Mouse (Mus musculus) spleen, adult 2 months (tissue): ENCODE measurements around the gene Pdxk. TPM values are rescaled to one million over a fixed set of nuclear protein-coding genes. Genes with fewer than 3 reads are reported as not detected.

Source experiments
- DNase-seq, 2 experiments: peaks; one replicate each; pipeline versions ENCODE4 v3.0.0 to v3.0.0-alpha.2; 2012 to 2021; ENCODE audit warnings: low spot score in 2 of 2, low read depth in 1 of 2
- H3K27ac ChIP-seq: fragments of 200-500 bp; 2 replicates; pipeline ENCODE4 v1.5.1; 2012; ENCODE audit warnings: low read length, inconsistent platforms; ENCODE audit not compliant: insufficient read depth
- H3K27me3 ChIP-seq: fragments of 200-500 bp; 2 replicates; pipeline ENCODE4 v1.6.1; 2012; ENCODE audit warnings: mild to moderate bottlenecking, moderate library complexity, low read length, inconsistent platforms; ENCODE audit not compliant: control insufficient read depth, insufficient read depth
- H3K36me3 ChIP-seq: fragments of 200-500 bp; 2 replicates; pipeline ENCODE4 v1.6.1; 2012; ENCODE audit warnings: mild to moderate bottlenecking, low read length, inconsistent platforms; ENCODE audit not compliant: control insufficient read depth, insufficient read depth
- H3K4me1 ChIP-seq: fragments of 200-500 bp; 2 replicates; pipeline ENCODE4 v1.6.1; 2011; ENCODE audit warnings: inconsistent platforms; ENCODE audit not compliant: control insufficient read depth, insufficient read depth, insufficient read length
- H3K4me3 ChIP-seq: fragments of 200-500 bp; 2 replicates; pipeline ENCODE4 v1.5.1; 2011; ENCODE audit warnings: mild to moderate bottlenecking, inconsistent platforms; ENCODE audit not compliant: insufficient read depth, insufficient read length; ENCODE audit errors: extremely low read depth
- CTCF ChIP-seq: fragments of 200-500 bp; IDR thresholded peaks from 2 replicates; pipeline ENCODE4 v1.5.1; 2011; ENCODE audit warnings: mild to moderate bottlenecking, inconsistent platforms; ENCODE audit not compliant: insufficient read depth, insufficient read length, insufficient replicate concordance; ENCODE audit errors: extremely low read depth
- POLR2A ChIP-seq: fragments of 200-500 bp; IDR thresholded peaks from 2 replicates; pipeline ENCODE4 v1.6.1; 2011; ENCODE audit warnings: low read depth, low read length, inconsistent platforms
- WGBS: fragments of 180-500 bp; shearing (Covaris S2); methylation state at CpG from one replicate; pipeline ENCODE4 v1.1.7; 2018; 5-methylcytosine and 5-hydroxymethylcytosine counted together
- polyA plus RNA-seq: library from polyadenylated mRNA; depleted of rRNA; stranded (reverse); fragments of >200 nt; gene quantifications from 2 replicates; pipeline ENCODE4 v1.2.3, GENCODE M21; 2012

Gene Pdxk
- polyA plus RNA-seq, 1 experiment: 13.6 TPM

DNA sequence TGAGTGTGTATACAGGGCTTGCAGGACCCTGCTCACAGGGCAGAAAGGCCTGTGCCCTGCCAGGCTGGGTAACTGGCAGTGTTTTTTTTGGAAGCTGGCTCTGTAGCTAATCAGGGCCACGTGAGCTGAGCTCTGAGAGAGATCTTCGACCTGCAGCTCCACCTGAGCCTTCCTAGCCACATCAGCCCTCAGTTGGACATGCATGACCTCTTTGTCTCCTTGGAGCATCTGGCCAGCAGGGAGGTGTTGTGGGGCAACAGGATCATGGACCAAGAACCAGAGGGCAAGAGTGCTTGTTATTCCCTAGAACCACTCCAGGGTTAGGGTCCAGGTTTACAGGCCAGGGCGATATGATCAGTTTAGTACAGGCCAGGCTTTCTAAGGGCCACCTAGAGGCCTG, 17.4 kb downstream of the Pdxk start:
- WGBS: 89% methylated on average over 3 of the region's 3 CpGs
- DNase-seq: no peak
- Histone ChIP-seq H3K4me3 (no peak overlapping the region), H3K4me1 (no peaks in the 10 kb centered on the region), H3K27ac (no peak overlapping the region), H3K36me3 (peaks cover 12% of the 10 kb centered on the region), H3K27me3 (no peaks in the 10 kb centered on the region)
- TF ChIP-seq CTCF: no peak
- no peak for TF ChIP-seq POLR2A

GRCm38 (mm10) chr10:78446195-78446594, 18.6 kb downstream of the Pdxk start:
- Histone ChIP-seq H3K4me1 (no peaks in the 10 kb centered on the region), H3K27ac (no peak overlapping the region), H3K27me3 (no peaks in the 10 kb centered on the region), H3K4me3 (no peak overlapping the region), H3K36me3 (peaks cover 14% of the 10 kb centered on the region)
- 96% methylated on average over 3 of the region's 3 CpGs for WGBS
- no peak for DNase-seq
- TF ChIP-seq POLR2A (no peak), CTCF (no peak)

DNA sequence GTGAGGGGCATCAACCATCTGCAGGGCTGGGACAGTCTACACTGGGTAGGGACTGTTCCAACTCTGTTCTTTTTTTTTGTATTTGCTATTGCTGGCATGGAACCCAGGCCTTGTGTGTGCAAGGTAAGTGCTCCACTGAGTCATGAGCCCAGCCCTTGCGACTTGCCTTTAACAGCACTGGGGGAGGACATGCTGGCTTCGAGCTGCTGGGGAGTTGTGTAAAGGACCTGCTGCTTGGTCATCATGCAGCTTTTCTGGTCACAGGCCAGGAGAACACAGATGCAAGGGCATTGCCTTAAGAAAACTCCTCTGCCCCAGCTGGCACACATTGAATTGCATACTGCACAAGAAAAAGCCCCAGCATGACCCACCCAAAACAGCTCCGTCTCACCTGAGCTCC, 22.5 kb downstream of the Pdxk start:
- TF ChIP-seq CTCF: no peak
- TF ChIP-seq POLR2A: no peak
- Histone ChIP-seq H3K27me3 (no peaks in the 10 kb centered on the region), H3K36me3 (peaks cover 9% of the 10 kb centered on the region), H3K4me3 (no peak overlapping the region), H3K4me1 (no peaks in the 10 kb centered on the region), H3K27ac (no peak overlapping the region)
- DNase-seq: no peak
- WGBS: 97% methylated on average over 3 of the region's 3 CpGs

GRCm38 (mm10) chr10:78441606-78442005, 23.2 kb downstream of the Pdxk start:
- 91% methylated on average over 5 of the region's 5 CpGs for WGBS
- Histone ChIP-seq H3K4me3 (no peak overlapping the region), H3K27me3 (no peaks in the 10 kb centered on the region)

GRCm38 (mm10) chr10:78440812-78441211, 24.0 kb downstream of the Pdxk start:
- H3K36me3 ChIP-seq: peaks cover 6% of the 10 kb centered on the region; the same call in 1 of the 2 replicates
- no peaks in the 10 kb centered on the region for H3K27me3 ChIP-seq
- no peaks in the 10 kb centered on the region for H3K4me1 ChIP-seq
- WGBS: 81% methylated on average over 9 of the region's 9 CpGs
- H3K4me3 ChIP-seq: no peak overlapping the region
- no peak for DNase-seq
- H3K27ac ChIP-seq: no peak overlapping the region
- no peak for TF ChIP-seq POLR2A
- peak; percentile 67; the same call in 1 of the 2 replicates for TF ChIP-seq CTCF

More at GRCm38 (mm10) chr10:78441606-78442005, 23.2 kb downstream of the Pdxk start:
- TF ChIP-seq CTCF: no peak
- TF ChIP-seq POLR2A: no peak
- Histone ChIP-seq H3K27ac (no peak overlapping the region), H3K4me1 (no peaks in the 10 kb centered on the region), H3K36me3 (peaks cover 6% of the 10 kb centered on the region)
- DNase-seq: no peak

DNA sequence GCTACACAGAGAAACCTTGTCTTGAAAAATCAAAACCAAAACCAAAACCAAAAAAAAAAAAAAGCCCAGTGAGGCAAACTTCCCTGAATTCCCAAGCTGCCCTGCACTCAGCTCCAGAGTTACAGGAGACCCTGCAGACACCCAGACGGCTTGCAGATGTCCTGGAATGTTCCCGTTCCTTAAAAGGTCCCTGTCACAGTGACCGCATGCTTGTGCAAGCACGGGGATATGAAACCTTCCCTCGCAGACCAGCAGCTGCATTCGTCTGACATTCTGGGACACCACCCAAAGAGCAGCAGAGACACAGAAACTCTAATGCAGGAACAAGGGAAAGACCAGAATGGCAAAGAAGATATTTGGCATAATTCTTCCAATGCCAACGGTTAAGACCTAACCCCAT, 24.8 kb downstream of the Pdxk start:
- Histone ChIP-seq H3K27me3 (no peaks in the 10 kb centered on the region), H3K4me3 (no peak overlapping the region), H3K27ac (no peak overlapping the region), H3K36me3 (peaks cover 6% of the 10 kb centered on the region; the same call in 1 of the 2 replicates), H3K4me1 (no peaks in the 10 kb centered on the region)
- 81% methylated on average over 7 of the region's 7 CpGs for WGBS
- no peak for DNase-seq
- TF ChIP-seq CTCF: no peak
- no peak for TF ChIP-seq POLR2A

GRCm38 (mm10) chr10:78439550-78439949, 25.2 kb downstream of the Pdxk start:
- no peaks in the 10 kb centered on the region for H3K4me1 ChIP-seq
- no peaks in the 10 kb centered on the region for H3K27me3 ChIP-seq
- H3K4me3 ChIP-seq: no peak overlapping the region
- TF ChIP-seq CTCF: peak; percentile 19; the same call in 1 of the 2 replicates
- no peak for TF ChIP-seq POLR2A
- H3K36me3 ChIP-seq: peaks cover 5% of the 10 kb centered on the region; the same call in 1 of the 2 replicates
- 68% methylated on average over 5 of the region's 5 CpGs for WGBS
- DNase-seq: no peak
- H3K27ac ChIP-seq: no peak overlapping the region
